Mouse (Mus musculus) myocyte (in vitro differentiated cells): ENCODE results near the gene Aurkaip1.

Experiments used
- E2F4 ChIP-seq: IDR thresholded peaks from one replicate; pipeline ENCODE4 v1.6.1; 2011; ENCODE audit warnings: mild to moderate bottlenecking, control low read depth, moderate library complexity; ENCODE audit not compliant: insufficient read depth
- POLR2A ChIP-seq: IDR thresholded peaks from one replicate; pipeline ENCODE4 v1.6.1; 2011; ENCODE audit warnings: low read depth, mild to moderate bottlenecking, control low read depth, moderate library complexity; ENCODE audit not compliant: insufficient read length
- POLR2AphosphoS2 ChIP-seq: IDR thresholded peaks from one replicate; pipeline ENCODE4 v1.6.1; 2011; ENCODE audit warnings: low read depth, control low read depth; ENCODE audit not compliant: insufficient read length
- USF1 ChIP-seq: IDR thresholded peaks from one replicate; pipeline ENCODE4 v1.6.1; 2011; ENCODE audit warnings: low read depth, mild to moderate bottlenecking, control low read depth, moderate library complexity

DNA sequence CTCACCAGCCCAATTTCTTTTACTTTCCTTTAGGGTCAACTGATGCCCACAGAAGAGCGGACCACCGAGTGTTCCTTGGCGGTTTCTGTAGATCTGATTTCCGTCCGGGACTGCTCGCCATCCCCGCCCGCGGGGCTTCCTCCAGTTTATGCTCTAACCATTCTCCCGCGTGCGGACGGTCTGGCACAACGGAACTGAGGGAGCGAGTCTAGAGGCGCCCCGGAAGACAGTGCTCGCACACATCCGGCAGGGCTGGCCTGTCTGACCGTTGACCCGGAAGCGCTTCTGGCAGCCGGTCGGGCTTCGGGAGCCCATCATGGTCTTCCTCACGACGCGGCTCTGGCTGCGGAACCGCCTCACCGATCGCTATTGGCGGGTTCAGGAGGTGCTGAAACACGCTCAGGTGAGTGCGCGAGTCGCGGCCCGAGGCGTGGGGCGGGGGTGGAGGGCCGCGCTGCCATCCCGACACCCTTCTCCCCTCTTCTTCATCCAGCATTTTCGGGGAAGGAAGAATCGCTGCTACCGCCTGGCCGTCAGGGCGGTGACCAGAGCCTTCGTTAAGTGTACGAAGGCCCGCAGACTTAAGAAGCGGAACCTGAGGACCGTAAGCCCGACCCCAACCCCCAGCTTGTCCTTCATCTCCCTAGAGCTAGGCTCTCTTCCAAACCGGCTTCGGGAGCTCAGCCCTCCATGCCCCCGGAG lies 27.6 kb upstream of the Aurkaip1 start:
- TF ChIP-seq E2F4 = no peak
- TF ChIP-seq USF1 = no peak
- TF ChIP-seq POLR2AphosphoS2 = peak; percentile 72
- TF ChIP-seq POLR2A = peak; percentile 61
